Mouse (Mus musculus) embryonic facial prominence, embryonic 11.5 days (tissue): Measurements from ENCODE around the gene Mgat2. TPM values are rescaled to one million over a fixed set of nuclear protein-coding genes. Genes with fewer than 3 reads are reported as not detected.

ENCODE experiments used
- ATAC-seq: fragments of 200-750 bp; cut with Nextera tagmentation; replicated peaks from 2 replicates; pipeline ENCODE4 v1.8.0; 2017; ENCODE audit warnings: low read depth; ENCODE audit not compliant: insufficient number of reproducible peaks, low FRiP score, low TSS enrichment
- DNase-seq: peaks from one replicate; pipeline ENCODE4 v3.0.0-alpha.2; 2015; ENCODE audit warnings: low spot score
- H3K27ac ChIP-seq: fragments of 300-500 bp; sonication (generic); replicated peaks from 2 replicates; pipeline ENCODE4 v1.5.1; 2014; ENCODE audit warnings: mild to moderate bottlenecking, low read depth, low read length, control low read depth
- H3K27me3 ChIP-seq: fragments of 300-500 bp; sonication (generic); 2 replicates; pipeline ENCODE4 v1.6.1; 2014; ENCODE audit warnings: mild to moderate bottlenecking, low read length, moderate library complexity, mixed read lengths; ENCODE audit not compliant: control insufficient read depth, insufficient read depth
- H3K36me3 ChIP-seq: fragments of 300-500 bp; sonication (generic); replicated peaks from 2 replicates; pipeline ENCODE4 v1.6.1; 2014; ENCODE audit warnings: low read depth, mild to moderate bottlenecking, low read length, moderate library complexity, mixed read lengths; ENCODE audit not compliant: control insufficient read depth, insufficient read depth
- H3K4me1 ChIP-seq: fragments of 300-500 bp; sonication (generic); 2 replicates; pipeline ENCODE4 v1.6.1; 2014; ENCODE audit warnings: low read length, mixed read lengths; ENCODE audit not compliant: control insufficient read depth, insufficient read depth
- H3K4me2 ChIP-seq: fragments of 300-500 bp; sonication (generic); 2 replicates; pipeline ENCODE4 v1.6.1; 2014; ENCODE audit warnings: low read depth, mild to moderate bottlenecking, control low read depth, low read length, moderate library complexity
- H3K4me3 ChIP-seq: fragments of 300-500 bp; sonication (generic); 2 replicates; pipeline ENCODE4 v1.5.1; 2014; ENCODE audit warnings: low read depth, low read length, control low read depth
- H3K9ac ChIP-seq: fragments of 300-500 bp; sonication (generic); replicated peaks from 2 replicates; pipeline ENCODE4 v1.6.1; 2014; ENCODE audit warnings: mild to moderate bottlenecking, control low read depth, low read length
- H3K9me3 ChIP-seq: fragments of 300-500 bp; sonication (generic); replicated peaks from 2 replicates; pipeline ENCODE4 v1.6.1; 2016; ENCODE audit warnings: mild to moderate bottlenecking, low read length, inconsistent platforms, mixed read lengths; ENCODE audit not compliant: control insufficient read depth
- WGBS: fragments of 180-500 bp; shearing (Covaris S2); extraction: QIAGEN DNeasy Blood & Tissue Kit; methylation state at CpG from one replicate; pipeline ENCODE4 v1.1.7; 2014; 5-methylcytosine and 5-hydroxymethylcytosine counted together
- polyA plus RNA-seq: library from polyadenylated mRNA; unstranded; fragments of >200 nt; fragmentation: Nextera tagmentation; extraction: Ambion mirVana; gene quantifications from 2 replicates; pipeline ENCODE4 v1.2.1, GENCODE M21; 2014

The Mgat2 gene
- 37.7 and 39.5 TPM in 2 replicates for polyA plus RNA-seq

DNA sequence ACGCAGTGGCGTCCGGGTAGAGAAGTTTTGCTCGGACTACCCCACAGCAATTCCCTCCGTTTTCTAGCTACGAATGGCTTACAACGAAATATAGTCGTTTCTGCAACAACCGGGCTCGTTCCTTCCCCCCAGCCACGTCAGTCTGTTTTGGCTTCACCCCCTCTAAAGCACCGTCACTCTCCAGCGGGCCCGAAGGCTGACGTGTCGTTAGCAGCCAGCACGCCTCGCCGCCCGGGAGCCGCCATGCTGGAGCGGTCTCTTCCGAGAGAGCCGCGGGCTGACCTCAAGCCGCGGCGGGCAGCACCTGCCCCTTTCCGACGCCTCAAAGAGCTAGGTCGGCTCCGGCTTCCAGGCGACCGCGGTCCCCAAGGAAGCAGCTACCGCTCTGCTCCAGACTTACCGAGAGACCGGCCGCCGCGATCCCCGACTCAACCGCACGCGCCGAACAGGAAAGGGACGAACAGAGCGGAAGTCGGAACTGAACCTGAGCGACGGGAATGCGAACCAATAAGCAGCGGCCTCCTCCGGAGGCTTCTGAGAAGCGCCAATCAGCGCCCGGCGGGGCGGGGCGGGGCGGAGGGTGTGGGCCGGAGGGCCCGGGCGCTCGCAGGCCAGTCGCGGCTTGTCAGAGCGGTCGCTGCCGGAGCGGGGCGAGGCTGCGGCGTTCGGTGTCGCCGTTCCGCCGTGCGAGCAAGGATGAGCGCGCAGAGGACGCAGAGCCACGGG is at the start of gene Mgat2, which contains the start of gene Rpl36al:
Gene Mgat2, plus strand, starts transcription at position 575 of the 726 bp plus-strand sequence.
Gene Rpl36al, minus strand, starts transcription at position 501 of the 726 bp plus-strand sequence.
- ATAC-seq (peak; percentile 98), DNase-seq (peak; percentile 99)
- 0% methylated on average over 80 of the region's 84 CpGs for WGBS
- no peaks in the 10 kb centered on the region for H3K36me3 ChIP-seq
- peak within 1 kb of the TSS; percentile 91 for H3K4me2 ChIP-seq
- no peaks in the 10 kb centered on the region for H3K4me1 ChIP-seq
- H3K27ac ChIP-seq, result peak within 1 kb of the TSS; percentile 73
- no peaks in the 10 kb centered on the region for H3K27me3 ChIP-seq
- H3K9me3 ChIP-seq, result no peaks in the 10 kb centered on the region
- peak within 1 kb of the TSS; percentile 89 for H3K4me3 ChIP-seq
- H3K9ac ChIP-seq, result peak within 1 kb of the TSS; percentile 91

DNA sequence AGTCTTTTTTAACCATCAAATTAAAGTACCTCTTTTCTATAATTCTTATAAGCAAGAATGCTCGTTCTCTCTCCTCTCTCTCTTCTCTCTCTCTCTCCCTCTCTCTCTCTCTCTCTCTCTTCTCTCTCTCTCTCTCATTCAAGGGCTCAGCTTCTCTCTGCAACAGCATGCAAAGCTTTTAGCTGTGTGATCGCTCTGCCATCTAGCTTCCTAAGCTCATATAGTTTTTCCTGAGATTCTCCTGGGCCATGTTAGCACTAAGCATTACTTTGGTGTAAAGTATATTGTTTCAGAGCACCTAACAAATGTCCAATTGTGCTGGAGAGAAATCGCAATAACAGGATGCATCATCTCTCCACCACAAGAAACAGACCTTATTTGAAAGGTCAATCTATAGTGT is 44.8 kb upstream of the Mgat2 start:
- Histone ChIP-seq H3K4me3 (no peak overlapping the region), H3K4me2 (no peak overlapping the region), H3K27ac (no peak overlapping the region), H3K36me3 (no peaks in the 10 kb centered on the region), H3K27me3 (no peaks in the 10 kb centered on the region), H3K4me1 (no peaks in the 10 kb centered on the region), H3K9me3 (no peaks in the 10 kb centered on the region), H3K9ac (no peak overlapping the region)
- ATAC-seq, result no peak
- 92% methylated on average over 3 of the region's 3 CpGs for WGBS
- DNase-seq, result no peak

DNA sequence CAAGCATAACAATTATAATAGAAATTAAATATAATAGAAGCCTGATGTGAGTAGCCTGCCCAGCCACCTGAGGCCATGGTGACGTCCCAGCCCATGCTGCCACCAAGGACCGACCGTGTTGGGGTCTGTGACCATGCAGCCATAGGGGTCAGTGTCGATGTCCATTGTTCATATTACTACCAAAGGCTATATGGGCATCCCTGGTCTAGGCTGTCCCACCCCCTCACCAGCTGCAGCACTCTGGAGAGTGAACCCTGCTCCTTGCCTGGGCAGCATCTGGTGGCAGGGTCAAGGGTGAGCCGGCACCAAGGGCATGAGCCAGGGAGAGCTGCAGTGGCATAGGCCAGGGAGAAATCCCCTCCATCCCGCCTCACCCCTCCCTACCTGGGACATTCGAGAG is 44.1 kb upstream of the Mgat2 start:
- ATAC-seq, result no peak; the same call in 1 of the 2 replicates
- Histone ChIP-seq H3K27ac (no peak overlapping the region), H3K4me1 (no peaks in the 10 kb centered on the region), H3K4me2 (no peak overlapping the region), H3K4me3 (no peak overlapping the region), H3K9me3 (no peaks in the 10 kb centered on the region), H3K27me3 (no peaks in the 10 kb centered on the region), H3K36me3 (no peaks in the 10 kb centered on the region), H3K9ac (no peak overlapping the region)
- 87% methylated on average over 7 of the region's 7 CpGs for WGBS
- DNase-seq, result no peak

DNA sequence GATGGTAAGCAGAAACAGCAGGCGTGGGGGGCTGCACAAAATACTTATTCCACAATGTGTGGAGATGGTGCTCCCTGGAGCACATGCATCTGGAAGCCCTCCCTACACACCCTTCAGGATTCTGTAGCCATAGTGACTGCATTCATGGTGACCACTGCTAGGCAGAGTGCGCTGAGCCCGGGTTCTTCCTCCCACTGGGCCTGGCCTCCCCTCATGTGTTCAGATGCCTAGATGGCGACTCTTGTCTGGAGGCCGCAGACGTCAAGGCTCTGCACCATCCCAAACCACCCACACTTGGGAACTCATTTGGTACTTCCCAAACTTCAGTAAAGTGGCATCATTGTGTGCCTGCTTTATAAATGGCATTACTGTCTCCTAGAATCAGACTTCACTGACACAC is 40.5 kb upstream of the Mgat2 start:
- H3K9ac ChIP-seq, result no peak overlapping the region
- DNase-seq, result no peak
- H3K4me3 ChIP-seq, result no peak overlapping the region
- ATAC-seq, result no peak
- 67% methylated on average over 6 of the region's 6 CpGs for WGBS
- H3K4me1 ChIP-seq, result no peaks in the 10 kb centered on the region
- H3K4me2 ChIP-seq, result no peak overlapping the region
- no peaks in the 10 kb centered on the region for H3K36me3 ChIP-seq
- no peak overlapping the region for H3K27ac ChIP-seq
- no peaks in the 10 kb centered on the region for H3K9me3 ChIP-seq
- no peaks in the 10 kb centered on the region for H3K27me3 ChIP-seq

DNA sequence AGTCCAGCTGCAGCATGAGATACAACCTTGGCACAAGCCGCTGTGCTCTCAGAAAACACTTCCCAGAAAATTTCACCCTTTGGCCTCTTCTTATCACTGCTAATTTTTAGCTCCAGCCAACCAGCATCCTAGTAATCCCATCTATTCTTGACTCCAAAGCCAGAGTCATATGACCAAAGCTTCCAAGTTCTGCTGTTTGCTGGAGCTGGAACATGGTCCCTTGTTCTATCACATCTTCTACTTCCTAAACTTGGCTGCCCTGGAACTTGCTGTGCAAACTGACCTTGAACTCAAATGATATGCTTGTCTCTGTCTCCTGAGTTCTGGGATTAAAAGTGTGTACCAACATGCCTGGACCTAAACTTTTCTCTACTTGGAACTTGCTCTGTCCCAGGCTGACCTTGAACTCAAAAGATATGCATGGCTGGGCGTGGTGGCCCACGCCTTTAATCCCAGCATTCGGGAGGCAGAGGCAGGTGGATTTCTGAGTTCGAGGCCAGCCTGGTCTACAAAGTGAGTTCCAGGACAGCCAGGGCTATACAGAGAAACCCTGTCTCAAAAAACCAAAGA is 36.7 kb upstream of the Mgat2 start:
- no peaks in the 10 kb centered on the region for H3K9me3 ChIP-seq
- 96% methylated on average over 5 of the region's 5 CpGs for WGBS
- no peak for ATAC-seq

DNA sequence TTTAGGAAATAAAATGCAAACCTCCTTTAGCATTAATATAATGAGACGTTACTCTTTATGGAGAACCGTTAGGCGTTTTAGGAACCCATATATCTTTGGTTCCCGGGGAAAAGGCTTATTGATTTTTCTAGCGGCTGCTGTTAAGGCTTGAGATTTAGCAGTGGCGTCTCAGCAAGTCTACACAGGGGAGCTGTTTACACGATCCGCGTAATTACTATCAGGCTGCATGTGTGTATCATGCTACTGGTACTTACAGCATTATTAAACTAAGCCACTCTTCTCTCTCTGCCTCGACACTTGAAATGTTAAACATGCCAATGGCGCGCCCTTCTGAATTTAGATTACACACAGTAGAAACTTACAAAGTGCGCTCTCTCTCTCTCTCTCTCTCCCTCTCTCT is 33.9 kb upstream of the Mgat2 start:
- Histone ChIP-seq H3K27me3 (no peaks in the 10 kb centered on the region), H3K27ac (no peak overlapping the region), H3K9me3 (no peaks in the 10 kb centered on the region), H3K9ac (no peak overlapping the region), H3K4me3 (no peak overlapping the region), H3K4me1 (no peaks in the 10 kb centered on the region), H3K4me2 (no peak overlapping the region), H3K36me3 (no peaks in the 10 kb centered on the region)
- WGBS, result 85% methylated on average over 13 of the region's 13 CpGs
- DNase-seq, result no peak
- no peak for ATAC-seq

More for the DNA sequence above, 36.7 kb upstream of the Mgat2 start:
- no peak for DNase-seq
- no peak overlapping the region for H3K9ac ChIP-seq
- no peak overlapping the region for H3K4me3 ChIP-seq
- no peaks in the 10 kb centered on the region for H3K27me3 ChIP-seq
- H3K36me3 ChIP-seq, result no peaks in the 10 kb centered on the region
- no peak overlapping the region for H3K4me2 ChIP-seq
- no peak overlapping the region for H3K27ac ChIP-seq
- no peaks in the 10 kb centered on the region for H3K4me1 ChIP-seq

DNA sequence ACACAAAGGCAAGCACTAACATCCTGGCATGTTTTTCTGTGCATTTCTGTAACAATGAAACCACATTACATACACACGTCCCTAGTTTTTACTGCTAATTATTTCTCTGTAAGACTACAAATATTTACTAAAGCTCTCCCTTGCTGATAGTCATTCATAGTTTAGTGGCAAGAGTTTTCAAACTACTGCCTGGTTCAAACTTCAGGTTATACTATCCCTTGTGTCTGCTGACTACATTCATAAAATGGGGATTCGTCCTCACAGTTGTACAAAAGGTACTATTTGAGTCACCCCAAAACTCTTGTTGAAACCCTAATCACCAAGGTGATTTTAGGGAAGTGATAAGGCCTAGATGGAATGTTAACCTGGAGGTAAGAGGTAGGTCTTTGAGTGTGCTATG is 28.0 kb upstream of the Mgat2 start:
- Histone ChIP-seq H3K27ac (no peak overlapping the region), H3K9me3 (no peaks in the 10 kb centered on the region), H3K9ac (no peak overlapping the region), H3K27me3 (no peaks in the 10 kb centered on the region), H3K36me3 (peaks cover 5% of the 10 kb centered on the region), H3K4me2 (no peak overlapping the region), H3K4me3 (no peak overlapping the region), H3K4me1 (no peaks in the 10 kb centered on the region)
- ATAC-seq, result no peak
- DNase-seq, result no peak
- 86% methylated on average over 2 of the region's 2 CpGs for WGBS

DNA sequence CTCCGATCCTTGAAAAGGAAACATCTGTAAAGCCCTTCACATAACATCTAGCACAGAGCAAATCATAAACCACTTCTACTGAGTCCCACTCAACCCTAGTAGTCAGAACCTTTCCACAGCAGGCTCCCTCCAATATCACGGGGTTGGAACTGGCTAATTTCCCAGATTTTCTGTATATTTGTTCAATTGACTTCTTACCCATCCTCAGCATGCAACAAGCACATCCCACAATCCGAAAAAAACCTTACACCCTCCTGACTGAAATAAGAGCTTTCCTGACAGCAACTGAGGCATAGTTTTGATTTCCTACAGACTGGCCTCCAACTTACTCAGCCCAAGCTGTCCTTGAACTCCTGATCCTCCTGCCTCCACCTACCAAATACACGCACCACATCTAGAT is 27.5 kb upstream of the Mgat2 start:
- peaks cover 5% of the 10 kb centered on the region for H3K36me3 ChIP-seq
- H3K9ac ChIP-seq, result no peak overlapping the region
- no peaks in the 10 kb centered on the region for H3K4me1 ChIP-seq
- no peaks in the 10 kb centered on the region for H3K9me3 ChIP-seq
- H3K27ac ChIP-seq, result no peak overlapping the region
- H3K4me2 ChIP-seq, result no peak overlapping the region
- H3K27me3 ChIP-seq, result no peaks in the 10 kb centered on the region
- no peak overlapping the region for H3K4me3 ChIP-seq
- ATAC-seq (no peak), DNase-seq (no peak)
- 87% methylated on average over 4 of the region's 4 CpGs for WGBS
